Mouse (Mus musculus) liver, embryonic 11.5 days (tissue): ENCODE measurements around the gene Tmem8. TPM values are rescaled to one million over a fixed set of nuclear protein-coding genes. Genes with fewer than 3 reads are reported as not detected.
A peak's percentile ranks its signal among the peaks of the same experiment; 100 is the strongest.

ENCODE experiments used
- ATAC-seq: fragments of 200-750 bp; cut with Nextera tagmentation; replicated peaks from 2 replicates; pipeline ENCODE4 v1.8.0; 2017; ENCODE audit warnings: moderate number of reproducible peaks, mild to moderate bottlenecking, moderate TSS enrichment, moderate library complexity; ENCODE audit not compliant: low FRiP score
- DNase-seq: peaks from one replicate; pipeline ENCODE4 v3.0.0-alpha.2; 2017; ENCODE audit warnings: low spot score
- H3K27ac ChIP-seq: fragments of 300-500 bp; sonication (generic); 2 replicates; pipeline ENCODE4 v1.5.1; 2014; ENCODE audit warnings: mild to moderate bottlenecking, low read depth, low read length, control low read depth
- H3K27me3 ChIP-seq: fragments of 300-500 bp; sonication (generic); replicated peaks from 2 replicates; pipeline ENCODE4 v1.6.1; 2014; ENCODE audit warnings: low read length, mixed read lengths; ENCODE audit not compliant: control insufficient read depth, insufficient read depth
- H3K36me3 ChIP-seq: fragments of 300-500 bp; sonication (generic); 2 replicates; pipeline ENCODE4 v1.6.1; 2014; ENCODE audit warnings: mild to moderate bottlenecking, low read length, moderate library complexity, mixed read lengths; ENCODE audit not compliant: control insufficient read depth, insufficient read depth
- H3K4me1 ChIP-seq: fragments of 300-500 bp; sonication (generic); replicated peaks from 2 replicates; pipeline ENCODE4 v1.6.1; 2014; ENCODE audit warnings: low read length, mixed read lengths; ENCODE audit not compliant: control insufficient read depth, insufficient read depth
- H3K4me2 ChIP-seq: fragments of 300-500 bp; sonication (generic); 2 replicates; pipeline ENCODE4 v1.6.1; 2014; ENCODE audit warnings: mild to moderate bottlenecking, control low read depth, moderate library complexity
- H3K4me3 ChIP-seq: fragments of 300-500 bp; sonication (generic); 2 replicates; pipeline ENCODE4 v1.5.1; 2014; ENCODE audit warnings: low read depth, low read length, control low read depth
- H3K9ac ChIP-seq: fragments of 300-500 bp; sonication (generic); 2 replicates; pipeline ENCODE4 v1.6.1; 2014; ENCODE audit warnings: low read depth, low read length, control low read depth
- H3K9me3 ChIP-seq: fragments of 300-500 bp; sonication (generic); 2 replicates; pipeline ENCODE4 v1.6.1; 2016; ENCODE audit warnings: low read length, inconsistent platforms, mixed read lengths; ENCODE audit not compliant: control insufficient read depth
- WGBS: fragments of 180-500 bp; shearing (Covaris S2); extraction: QIAGEN DNeasy Blood & Tissue Kit; methylation state at CpG from one replicate; pipeline ENCODE4 v1.1.7; 2014; 5-methylcytosine and 5-hydroxymethylcytosine counted together
- polyA plus RNA-seq: library from polyadenylated mRNA; unstranded; fragments of >200 nt; fragmentation: Nextera tagmentation; extraction: Ambion mirVana; gene quantifications from 2 replicates; pipeline ENCODE4 v1.2.1, GENCODE M21; 2014

Tmem8 gene
- polyA plus RNA-seq, result 1.6 and 2.1 TPM in 2 replicates

DNA sequence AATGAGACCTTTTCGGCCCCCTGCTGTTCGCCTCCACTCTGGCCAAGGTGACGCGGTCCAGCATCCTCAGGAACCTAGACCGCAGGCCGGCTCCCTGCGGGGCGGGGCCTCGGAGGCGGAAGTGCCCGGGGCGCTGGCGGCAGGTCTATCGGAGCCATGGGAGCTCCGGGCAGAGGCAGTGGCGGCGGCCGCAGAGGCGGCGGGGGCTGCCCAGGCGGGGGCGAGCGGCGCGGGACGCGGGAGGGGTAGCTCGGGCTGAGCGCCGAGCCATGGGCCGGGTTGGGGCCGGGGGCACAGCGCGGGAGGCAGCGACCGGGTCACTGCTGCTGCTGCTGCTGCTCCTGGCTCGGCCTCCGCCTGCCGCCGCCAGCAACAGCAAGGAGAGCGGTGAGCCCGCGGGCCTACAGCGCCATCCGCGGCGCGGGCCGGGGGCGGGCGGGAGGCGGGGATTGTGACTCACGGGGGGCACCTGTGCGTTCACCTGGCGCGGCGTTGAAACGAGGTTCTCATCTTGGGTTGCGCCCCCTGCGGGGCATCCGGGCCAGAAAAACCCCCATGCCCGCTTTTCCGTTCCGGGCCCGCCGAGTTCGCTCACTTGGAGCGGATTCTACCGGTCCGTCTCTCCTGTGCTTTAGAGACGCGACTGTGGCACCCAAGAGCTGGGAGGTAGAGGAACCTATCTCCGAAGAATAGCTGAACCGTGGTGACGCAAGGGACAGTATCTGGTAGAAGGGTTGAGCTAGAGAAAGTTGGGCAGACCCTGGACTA is at the start of gene Tmem8:
Gene Tmem8 (plus strand): TSS at position 119 of the 768 bp plus-strand sequence.
- H3K4me3 ChIP-seq, result peak within 1 kb of the TSS; percentile 77
- H3K4me2 ChIP-seq, result peak within 1 kb of the TSS; percentile 95
- peaks cover 8% of the 10 kb centered on the region; the same call in 1 of the 2 replicates for H3K4me1 ChIP-seq
- ATAC-seq, result peak; percentile 74
- WGBS, result under 1% methylated on average over 74 of the region's 75 CpGs
- peaks cover 70% of the 10 kb centered on the region for H3K27me3 ChIP-seq
- H3K9me3 ChIP-seq, result no peaks in the 10 kb centered on the region
- peak; percentile 83 for DNase-seq
- no peak within 1 kb of the TSS for H3K27ac ChIP-seq
- no peaks in the 10 kb centered on the region for H3K36me3 ChIP-seq
- H3K9ac ChIP-seq, result peak within 1 kb of the TSS; percentile 71

DNA sequence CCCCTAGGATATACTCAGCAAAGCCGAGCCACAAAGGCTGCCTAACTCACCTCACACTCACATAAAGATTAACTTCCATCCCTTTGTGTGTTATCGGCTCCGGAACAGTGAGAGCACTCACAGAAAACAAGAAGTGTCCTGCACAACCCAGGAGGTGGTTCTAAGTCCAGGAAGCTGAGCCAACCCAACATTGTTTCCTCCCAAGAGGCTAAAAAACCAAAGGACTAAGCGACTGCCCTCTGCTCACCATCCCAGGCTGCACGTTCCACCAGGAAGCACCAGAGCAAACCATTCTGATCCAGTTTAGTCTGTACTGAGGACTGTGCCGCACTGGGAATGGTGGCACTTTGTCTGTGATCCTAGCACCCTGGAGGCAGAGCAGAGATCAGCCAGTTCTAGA is 48.2 kb upstream of the Tmem8 start:
- DNase-seq (no peak), ATAC-seq (no peak)
- no peak overlapping the region for H3K9ac ChIP-seq
- H3K36me3 ChIP-seq, result no peaks in the 10 kb centered on the region
- no peaks in the 10 kb centered on the region for H3K9me3 ChIP-seq
- peaks cover 28% of the 10 kb centered on the region for H3K27me3 ChIP-seq
- H3K27ac ChIP-seq, result no peak overlapping the region
- no peak overlapping the region for H3K4me3 ChIP-seq
- H3K4me2 ChIP-seq, result no peak overlapping the region
- WGBS, result 62% methylated on average over 6 of the region's 6 CpGs
- H3K4me1 ChIP-seq, result peaks cover 17% of the 10 kb centered on the region

DNA sequence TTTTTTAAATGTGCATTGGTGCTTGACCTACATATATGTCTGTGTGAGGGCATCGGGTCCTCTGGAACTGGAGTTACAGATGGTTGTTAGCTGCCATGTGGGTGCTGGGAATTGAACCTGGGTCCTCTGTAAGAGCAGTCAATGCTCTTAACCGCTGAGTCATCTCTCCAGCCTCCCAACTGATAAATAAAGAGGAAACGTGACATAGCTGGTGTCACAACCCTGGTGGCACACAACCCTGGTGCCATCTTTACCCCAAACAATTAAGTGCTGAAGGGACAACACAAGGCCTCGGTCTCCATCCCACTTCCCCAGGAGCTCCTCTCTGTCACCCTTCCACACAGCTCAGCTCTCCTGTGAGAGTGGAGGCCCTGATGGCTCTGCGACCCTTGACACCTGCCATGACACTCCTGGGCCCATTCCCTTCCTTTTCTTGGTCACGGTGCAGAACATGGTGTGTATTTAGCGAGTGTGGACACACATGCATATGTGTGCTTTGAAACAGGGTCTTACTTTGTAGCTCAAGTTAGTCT is 46.5 kb upstream of the Tmem8 start:
- peak overlapping the region; percentile 77; the same call in 1 of the 2 replicates for H3K4me3 ChIP-seq
- whole genome bisulfite sequencing, result 86% methylated on average over 7 of the region's 7 CpGs
- H3K4me1 ChIP-seq, result peaks cover 21% of the 10 kb centered on the region
- no peaks in the 10 kb centered on the region for H3K36me3 ChIP-seq
- H3K27ac ChIP-seq, result no peak overlapping the region
- no peaks in the 10 kb centered on the region for H3K9me3 ChIP-seq
- peak overlapping the region; percentile 80; the same call in 1 of the 2 replicates for H3K4me2 ChIP-seq
- DNase-seq (no peak), ATAC-seq (no peak)
- H3K9ac ChIP-seq, result no peak overlapping the region
- H3K27me3 ChIP-seq, result peaks cover 37% of the 10 kb centered on the region

DNA sequence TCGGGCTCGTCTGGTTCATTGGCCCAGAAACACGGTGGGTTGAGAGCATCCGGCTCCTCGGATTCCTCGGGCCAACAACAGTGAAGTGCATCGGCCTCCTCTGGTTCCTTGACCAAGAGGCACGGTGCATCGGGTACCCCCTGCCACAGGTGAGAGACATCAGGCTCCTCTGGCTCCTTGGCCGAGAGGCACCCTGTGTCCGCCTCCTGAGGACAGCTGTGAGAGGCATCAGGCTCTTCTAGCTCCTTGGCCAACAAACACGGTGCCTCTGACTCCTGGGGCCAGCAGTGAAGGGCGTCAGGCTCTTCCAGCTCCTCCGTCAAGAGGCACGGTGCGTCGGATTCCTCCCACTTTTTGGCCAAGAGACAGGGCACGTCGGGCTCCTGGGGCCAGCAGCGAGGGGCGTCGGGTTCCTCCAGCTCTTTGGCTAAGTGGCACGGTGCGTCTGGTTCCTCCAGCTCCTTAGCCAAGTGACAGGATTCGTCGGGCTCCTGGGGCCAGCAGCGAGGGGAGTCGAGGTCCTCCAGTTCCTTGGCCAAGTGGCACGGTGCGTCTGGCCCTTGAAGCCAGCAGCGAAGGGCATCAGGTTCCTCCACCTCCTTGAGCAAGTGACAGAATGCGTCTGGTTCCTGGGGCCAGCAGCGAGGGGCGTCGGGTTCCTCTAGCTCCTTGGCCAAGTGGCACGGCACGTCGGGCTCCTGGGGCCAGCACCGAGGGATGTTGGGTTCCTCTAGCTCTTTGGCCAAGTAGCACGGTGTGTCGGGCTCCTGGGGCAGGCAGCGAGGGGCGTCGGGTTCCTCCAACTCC is 44.9 kb upstream of the Tmem8 start:
- DNase-seq (peak; percentile 56), ATAC-seq (no peak)
- peaks cover 48% of the 10 kb centered on the region for H3K27me3 ChIP-seq
- H3K9me3 ChIP-seq, result no peaks in the 10 kb centered on the region
- H3K36me3 ChIP-seq, result no peaks in the 10 kb centered on the region
- peaks cover 21% of the 10 kb centered on the region for H3K4me1 ChIP-seq
- peak overlapping the region; percentile 65 for H3K9ac ChIP-seq
- H3K4me3 ChIP-seq, result peak overlapping the region; percentile 77
- H3K27ac ChIP-seq, result no peak overlapping the region
- WGBS, result 4% methylated on average over 44 of the region's 44 CpGs
- peak overlapping the region; percentile 80 for H3K4me2 ChIP-seq

DNA sequence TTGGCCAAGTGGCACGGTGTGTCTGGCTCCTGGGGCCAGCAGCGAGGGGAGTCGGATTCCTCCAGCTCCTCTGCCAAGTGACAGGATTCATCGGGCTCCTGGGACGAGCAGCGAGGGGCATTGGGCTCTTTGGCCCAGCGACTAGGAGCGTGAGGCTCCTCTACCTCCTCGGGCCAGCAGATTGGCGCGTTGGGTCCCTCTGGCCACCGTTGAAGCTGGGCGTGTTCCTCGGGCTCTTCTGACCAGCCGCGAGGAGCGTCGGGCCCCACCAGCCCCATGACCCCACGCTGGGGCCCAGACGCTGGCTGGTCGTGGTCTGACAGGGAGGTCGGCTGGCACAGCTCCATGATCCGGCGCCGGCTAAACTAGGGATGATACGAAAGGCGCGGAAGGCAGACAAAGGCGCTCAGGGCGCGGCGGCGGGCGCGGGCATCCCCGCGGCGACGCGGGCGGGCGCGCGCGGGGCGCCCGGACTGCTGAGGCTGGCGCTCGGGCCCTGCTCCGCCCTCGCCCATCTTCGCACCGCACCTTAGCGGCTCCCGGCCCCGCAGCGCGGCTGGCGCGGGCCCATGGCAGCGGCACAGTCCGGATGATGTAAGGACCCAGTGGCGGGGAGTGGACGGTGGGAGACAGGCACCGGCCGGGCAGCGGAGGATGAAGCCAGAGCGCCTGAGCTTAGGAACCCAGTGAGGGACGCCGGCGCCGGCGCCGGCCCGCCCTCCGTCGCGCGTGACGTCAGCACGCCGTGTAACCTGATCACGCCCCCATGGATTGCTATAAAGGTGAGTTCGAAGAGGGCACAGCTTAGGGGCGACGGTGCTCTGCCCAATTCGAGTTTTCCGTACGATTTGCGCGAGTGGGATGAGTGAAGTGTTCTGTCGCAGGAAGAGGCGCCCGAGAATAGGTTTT is 44.0 kb upstream of the Tmem8 start, which contains the start of gene Rab11fip3:
Gene Rab11fip3 (minus strand): TSS at position 725 of the 909 bp plus-strand sequence.
- Histone ChIP-seq H3K9me3 (no peaks in the 10 kb centered on the region), H3K4me3 (peak within 1 kb of the TSS; percentile 77), H3K27ac (no peak within 1 kb of the TSS), H3K4me2 (peak within 1 kb of the TSS; percentile 80), H3K9ac (peak within 1 kb of the TSS; percentile 65), H3K36me3 (no peaks in the 10 kb centered on the region), H3K4me1 (peaks cover 21% of the 10 kb centered on the region), H3K27me3 (peaks cover 48% of the 10 kb centered on the region)
- WGBS, result under 1% methylated on average over 91 of the region's 94 CpGs
- ATAC-seq (peak; percentile 91), DNase-seq (peak; percentile 89)

DNA sequence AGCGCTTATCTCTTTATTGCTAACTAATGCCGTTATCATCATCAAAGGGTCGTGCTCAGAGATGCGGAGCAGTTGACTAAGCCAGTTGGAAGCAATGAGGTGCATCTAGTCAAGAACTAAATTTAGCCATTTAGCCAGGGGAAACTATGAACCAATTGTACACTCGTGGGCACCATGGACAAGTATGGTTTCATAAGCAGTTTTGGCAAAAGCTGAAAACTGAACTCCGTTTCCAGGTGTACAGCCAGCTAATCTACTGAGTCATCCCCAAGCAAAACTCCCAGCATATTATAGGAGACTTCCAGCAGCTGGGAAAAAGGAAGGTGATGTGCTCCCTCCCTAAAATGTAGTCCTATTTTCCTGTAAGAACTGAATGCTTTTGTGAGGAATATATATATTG is 43.0 kb upstream of the Tmem8 start:
- DNase-seq (no peak), ATAC-seq (no peak)
- WGBS, result 33% methylated on average over 6 of the region's 6 CpGs
- H3K4me3 ChIP-seq, result peak overlapping the region; percentile 77
- no peak overlapping the region for H3K27ac ChIP-seq
- peaks cover 48% of the 10 kb centered on the region for H3K27me3 ChIP-seq
- no peaks in the 10 kb centered on the region for H3K9me3 ChIP-seq
- H3K9ac ChIP-seq, result peak overlapping the region; percentile 65
- H3K36me3 ChIP-seq, result no peaks in the 10 kb centered on the region
- peak overlapping the region; percentile 80 for H3K4me2 ChIP-seq
- peaks cover 21% of the 10 kb centered on the region for H3K4me1 ChIP-seq

DNA sequence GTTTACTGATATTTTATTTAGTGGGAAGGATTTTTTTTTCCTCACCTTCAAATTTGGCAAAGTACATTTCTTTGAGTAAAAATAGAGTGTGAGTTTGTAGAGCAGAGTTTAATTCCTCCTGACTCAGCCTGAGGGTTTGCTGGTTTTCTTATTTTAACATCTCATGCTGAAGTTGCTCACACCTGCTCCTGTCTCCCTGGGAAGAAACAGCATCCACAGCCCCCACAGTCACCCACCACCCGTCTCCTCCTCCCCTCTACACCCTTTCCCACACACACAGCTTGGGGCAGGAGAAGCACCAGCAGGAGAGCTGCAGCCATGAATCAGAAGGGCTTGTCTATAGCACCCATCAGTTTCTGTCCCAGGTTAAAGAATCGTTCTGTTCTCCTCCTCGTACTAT is 37.9 kb upstream of the Tmem8 start:
- no peak overlapping the region for H3K4me3 ChIP-seq
- no peaks in the 10 kb centered on the region for H3K9me3 ChIP-seq
- peaks cover 17% of the 10 kb centered on the region for H3K27me3 ChIP-seq
- H3K9ac ChIP-seq, result no peak overlapping the region
- H3K36me3 ChIP-seq, result no peaks in the 10 kb centered on the region
- WGBS, result 61% methylated on average over 3 of the region's 3 CpGs
- no peak for DNase-seq
- ATAC-seq, result no peak
- peaks cover under 1% of the 10 kb centered on the region for H3K4me1 ChIP-seq
- H3K4me2 ChIP-seq, result no peak overlapping the region
- no peak overlapping the region for H3K27ac ChIP-seq

DNA sequence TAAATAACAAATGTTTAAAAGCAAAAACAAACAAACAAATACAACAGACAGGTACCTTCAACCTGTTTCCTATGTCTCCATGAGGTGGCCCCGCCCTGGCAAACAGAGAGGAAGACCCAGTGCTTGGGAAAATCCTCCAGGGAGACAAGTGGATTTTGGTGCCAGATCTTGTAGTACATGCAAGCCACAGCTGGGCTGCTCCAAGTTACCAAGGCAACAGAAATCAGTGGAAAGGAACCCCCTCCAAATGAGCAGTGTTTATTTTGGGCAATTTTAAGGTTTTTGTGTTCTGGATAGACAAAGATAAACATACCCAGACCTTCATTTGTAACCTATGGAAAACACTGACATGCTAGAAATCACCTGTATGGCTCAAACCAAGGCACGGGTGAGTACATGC is 34.2 kb upstream of the Tmem8 start:
- H3K9ac ChIP-seq, result no peak overlapping the region
- no peak for DNase-seq
- ATAC-seq, result no peak
- no peak overlapping the region for H3K4me3 ChIP-seq
- H3K27ac ChIP-seq, result no peak overlapping the region
- H3K9me3 ChIP-seq, result no peaks in the 10 kb centered on the region
- no peaks in the 10 kb centered on the region for H3K27me3 ChIP-seq
- H3K4me1 ChIP-seq, result no peaks in the 10 kb centered on the region
- H3K36me3 ChIP-seq, result no peaks in the 10 kb centered on the region
- WGBS, result 79% methylated on average over 2 of the region's 2 CpGs
- no peak overlapping the region for H3K4me2 ChIP-seq
